Comparison of ENCODE assay signal across 20 mouse cellular contexts in the genomic region with DNA sequence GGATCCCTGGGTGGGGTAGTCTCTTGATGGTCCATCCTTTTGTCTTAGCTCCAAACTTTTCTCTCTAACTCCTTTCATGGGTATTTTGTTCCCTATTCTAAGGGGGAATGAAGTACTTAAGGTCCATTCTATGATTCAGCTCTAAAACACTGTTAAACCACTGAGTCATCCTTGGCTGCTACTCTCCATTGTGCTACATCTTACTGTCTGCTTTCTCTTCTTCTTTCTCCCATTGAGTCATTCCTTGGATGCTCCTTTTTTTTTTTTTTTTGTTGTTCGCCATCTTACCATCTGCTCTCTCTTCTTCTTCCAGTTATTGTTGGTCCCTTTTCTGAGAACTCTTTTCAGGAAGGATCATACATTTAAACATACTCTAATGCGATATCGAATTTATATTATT. TPM values are rescaled to one million over a fixed set of nuclear protein-coding genes. Genes with fewer than 3 reads are reported as not detected.
A peak's percentile ranks its signal among the peaks of the same experiment; 100 is the strongest.
DNase-seq lines count a peak whose midpoint lies in the region; ATAC-seq and TF ChIP-seq lines count a peak whose summit lies in the region.
"Had no signal": no experiment of that assay in that cellular context is flagged by ENCODE, and none has a peak within 500 bp of the region (broad histone marks: within the 10 kb centered on the region; RNA-seq: fewer than 3 reads in every experiment).

No protein-coding gene starts in this region.

- DNase-seq in frontal cortex, postnatal 14 days (ENCODE audit: low spot score in 2 of 2): no peak
- peak; percentile 33 for DNase-seq in NIH3T3 (ENCODE audit: low read depth)
- DNase-seq in kidney, postnatal 36 days: no peak
- no peak for DNase-seq in cerebellum, postnatal 10 days
- DNase-seq: adrenal gland, adult 2 months; adrenal gland, postnatal 10 days; adrenal gland, postnatal 25 days; cerebellum, adult 11-12 months; cerebellum, adult 2 months; cerebellum, adult 9-10 months; cerebellum, postnatal 14 days; cerebellum, postnatal 36 days; embryo, embryonic 11 days; forebrain, postnatal 0 days had no signal

- no peak overlapping the region for H3K4me3 ChIP-seq in embryonic fibroblast, embryonic 13.5 days (ENCODE audit: insufficient read depth, low read length)
- H3K4me3 ChIP-seq: embryonic facial prominence, embryonic 13.5 days; embryonic facial prominence, embryonic 15.5 days; forebrain, embryonic 13.5 days; forebrain, embryonic 15.5 days had no signal

- peaks cover 6% of the 10 kb centered on the region for H3K4me1 ChIP-seq in embryonic fibroblast, embryonic 13.5 days (ENCODE audit: control insufficient read depth, insufficient read depth, low read length)
- H3K4me1 ChIP-seq: embryonic facial prominence, embryonic 13.5 days; embryonic facial prominence, embryonic 15.5 days; forebrain, embryonic 13.5 days; forebrain, embryonic 15.5 days had no signal

- TF ChIP-seq POLR2A in embryonic fibroblast, embryonic 13.5 days (IDR thresholded peaks at IDR 0.05; ENCODE audit: low read depth, low read length): no peak

- no peak for TF ChIP-seq CTCF in embryonic fibroblast, embryonic 13.5 days (IDR thresholded peaks at IDR 0.05; ENCODE audit: borderline replicate concordance, insufficient read depth, low read length)

- peak; percentile 81 for ATAC-seq in frontal cortex, adult (ENCODE audit: low TSS enrichment)
- ATAC-seq: forebrain, embryonic 13.5 days; forebrain, embryonic 15.5 days; forebrain, postnatal 0 days had no signal

- peak overlapping the region; percentile 34; the same call in 1 of the 2 replicates for H3K27ac ChIP-seq in embryonic fibroblast, embryonic 13.5 days (ENCODE audit: insufficient read depth, low read length)
- H3K27ac ChIP-seq: embryonic facial prominence, embryonic 13.5 days; embryonic facial prominence, embryonic 15.5 days; forebrain, embryonic 13.5 days; forebrain, embryonic 15.5 days had no signal

RNA-seq across cellular contexts. Expression of a gene that starts 30.7 kb away (rescaled TPM):
- polyA plus RNA-seq in embryonic fibroblast, embryonic 13.5 days (2011; ENCODE audit: insufficient read length, low read depth, missing spikeins): 26.9 and 37.0 TPM in 2 replicates
